Mouse (Mus musculus): ENCODE measurements around the gene Specc1.

- TF ChIP-seq CTCF (IDR thresholded peaks at IDR 0.05 in 2 of 3, conservative IDR thresholded peaks at IDR 0.05 in 1 of 3; ENCODE audit: control insufficient read depth in 1 of 3, insufficient read depth in 1 of 3, low read depth in 2 of 3, low read length in 3 of 3, poor library complexity in 1 of 3, severe bottlenecking in 1 of 3): no peak
- no peak; the same call in 1 of the 2 replicates for TF ChIP-seq CHD1 (IDR thresholded peaks at IDR 0.05; ENCODE audit: low read depth, low read length)
- no peak for TF ChIP-seq BHLHE40 (IDR thresholded peaks at IDR 0.05; ENCODE audit: borderline replicate concordance, low read depth, low read length)
- no peak for TF ChIP-seq ZC3H11A (IDR thresholded peaks at IDR 0.05; ENCODE audit: low read depth, low read length)
- no peak for TF ChIP-seq ELF1 (IDR thresholded peaks at IDR 0.05; ENCODE audit: low read depth, low read length)
Measured at GRCm38 (mm10) chr11:61930640-61931586, 25.6 kb upstream of the Specc1 start.
